In genomic region chr9:54547536-54547935, GRCm38 (mm10) we compare ENCODE assay signal across 9 mouse cellular contexts. TPM values are rescaled to one million over a fixed set of nuclear protein-coding genes. Genes with fewer than 3 reads are reported as not detected.
DNase-seq lines count a peak whose midpoint lies in the region; ATAC-seq lines count a peak whose summit lies in the region.
"Had no signal": no experiment of that assay in that cellular context is flagged by ENCODE, and none has a peak within 500 bp of the region (broad histone marks: within the 10 kb centered on the region; RNA-seq: fewer than 3 reads in every experiment).

No protein-coding gene starts in this region.

- 15% methylated on average over 5 of the region's 5 CpGs for WGBS in forebrain, embryonic 11.5 days
- 15% methylated on average over 5 of the region's 5 CpGs for WGBS in forebrain, embryonic 15.5 days
- 7% methylated on average over 5 of the region's 5 CpGs for WGBS in liver, embryonic 13.5 days (ENCODE audit: insufficient replicate concordance)

- no peak overlapping the region for H3K4me2 ChIP-seq in forebrain, embryonic 11.5 days (ENCODE audit: low read depth, low read length, severe bottlenecking)
- H3K4me2 ChIP-seq in forebrain, embryonic 15.5 days (replicated peaks) = no peak overlapping the region
- H3K4me2 ChIP-seq in liver, embryonic 13.5 days = no peak overlapping the region

- no peaks in the 10 kb centered on the region for H3K36me3 ChIP-seq in forebrain, embryonic 11.5 days (ENCODE audit: control insufficient read depth, insufficient read depth, low read length)
- H3K36me3 ChIP-seq in forebrain, embryonic 15.5 days = no peaks in the 10 kb centered on the region
- H3K36me3 ChIP-seq in liver, embryonic 13.5 days = no peaks in the 10 kb centered on the region

- DNase-seq in forebrain, embryonic 11.5 days (ENCODE audit: low spot score) = peak; percentile 78
- DNase-seq in 3T3-L1 (ENCODE audit: low read depth, low spot score) = peak; percentile 51
- peak; percentile 79 for DNase-seq in adrenal gland, postnatal 10 days
- peak; percentile 79 for DNase-seq in embryo, embryonic 10 days (ENCODE audit: low spot score)
- DNase-seq in heart, postnatal 4 days = peak; percentile 71
- peak; percentile 34 for DNase-seq in liver, embryonic 13.5 days
- DNase-seq in retina, postnatal 1 day = peak; percentile 77

- H3K4me1 ChIP-seq in forebrain, embryonic 11.5 days (replicated peaks; ENCODE audit: control insufficient read depth, insufficient read depth, low read length) = no peaks in the 10 kb centered on the region
- H3K4me1 ChIP-seq in forebrain, embryonic 15.5 days = no peaks in the 10 kb centered on the region
- H3K4me1 ChIP-seq in liver, embryonic 13.5 days (replicated peaks) = 0 out of 2 replicates have a peak, but pooled peaks cover 2% of the 10 kb centered on the region

- H3K9me3 ChIP-seq in forebrain, embryonic 11.5 days (ENCODE audit: control insufficient read depth, low read length) = no peaks in the 10 kb centered on the region
- no peaks in the 10 kb centered on the region for H3K9me3 ChIP-seq in forebrain, embryonic 15.5 days
- H3K9me3 ChIP-seq in liver, embryonic 13.5 days (replicated peaks) = no peaks in the 10 kb centered on the region

- no peak overlapping the region for H3K27ac ChIP-seq in forebrain, embryonic 11.5 days (ENCODE audit: low read depth, low read length)
- H3K27ac ChIP-seq in forebrain, embryonic 15.5 days (replicated peaks) = no peak overlapping the region
- no peak overlapping the region for H3K27ac ChIP-seq in liver, embryonic 13.5 days

- no peak overlapping the region for H3K9ac ChIP-seq in forebrain, embryonic 11.5 days (ENCODE audit: low read length)
- no peak overlapping the region for H3K9ac ChIP-seq in forebrain, embryonic 15.5 days (replicated peaks)
- H3K9ac ChIP-seq in liver, embryonic 13.5 days = no peak overlapping the region

- H3K27me3 ChIP-seq in forebrain, embryonic 11.5 days (ENCODE audit: control insufficient read depth, insufficient read depth, low read length) = no peaks in the 10 kb centered on the region
- no peaks in the 10 kb centered on the region for H3K27me3 ChIP-seq in forebrain, embryonic 15.5 days
- no peaks in the 10 kb centered on the region for H3K27me3 ChIP-seq in liver, embryonic 13.5 days

- H3K4me3 ChIP-seq in forebrain, embryonic 11.5 days (ENCODE audit: low read depth, low read length) = no peak overlapping the region
- no peak overlapping the region for H3K4me3 ChIP-seq in forebrain, embryonic 15.5 days
- H3K4me3 ChIP-seq in liver, embryonic 13.5 days (replicated peaks) = no peak overlapping the region

- ATAC-seq in forebrain, embryonic 11.5 days (replicated peaks; ENCODE audit: low FRiP score) = no peak
- no peak for ATAC-seq in forebrain, embryonic 15.5 days (replicated peaks)
- no peak for ATAC-seq in liver, embryonic 13.5 days (ENCODE audit: low read depth)

RNA-seq across cellular contexts. Expression of gene Sh2d7, which starts 8.8 kb away (rescaled TPM):
- polyA plus RNA-seq in forebrain, embryonic 11.5 days (2014; fragmentation: Nextera tagmentation; extraction: Ambion mirVana) = not detected in 2 replicates
- polyA plus RNA-seq in forebrain, embryonic 15.5 days (2015; fragmentation: Nextera tagmentation; extraction: Ambion mirVana) = 0.15 and 0.22 TPM in 2 replicates
- not detected for total RNA-seq in adrenal gland, postnatal 10 days (2021)
- not detected for total RNA-seq in heart, postnatal 4 days (2021)
- polyA plus RNA-seq in liver, embryonic 13.5 days (2015; fragmentation: Nextera tagmentation; extraction: Ambion mirVana) = not detected in 2 replicates
- polyA plus RNA-seq: neural tube, embryonic 14.5 days had no signal

RNA-seq across cellular contexts. Expression of gene Cib2, which starts 12.5 kb away (rescaled TPM):
- polyA plus RNA-seq in forebrain, embryonic 11.5 days (2014; fragmentation: Nextera tagmentation; extraction: Ambion mirVana) = 15.8 and 15.9 TPM in 2 replicates
- 40.6 and 41.4 TPM in 2 replicates for polyA plus RNA-seq in forebrain, embryonic 15.5 days (2015; fragmentation: Nextera tagmentation; extraction: Ambion mirVana)
- 10 to 100 TPM; 69.3 to 83.3 TPM for total RNA-seq in adrenal gland, postnatal 10 days (2021)
- total RNA-seq in heart, postnatal 4 days (2021) = 1 to 10 TPM; 1.5 to 2.1 TPM
- 1.8 and 2.4 TPM in 2 replicates for polyA plus RNA-seq in liver, embryonic 13.5 days (2015; fragmentation: Nextera tagmentation; extraction: Ambion mirVana)

RNA-seq across cellular contexts. Expression of gene Idh3a, which starts 38.6 kb away (rescaled TPM):
- 119 and 123 TPM in 2 replicates for polyA plus RNA-seq in forebrain, embryonic 11.5 days (2014; fragmentation: Nextera tagmentation; extraction: Ambion mirVana)
- polyA plus RNA-seq in forebrain, embryonic 15.5 days (2015; fragmentation: Nextera tagmentation; extraction: Ambion mirVana) = 139 and 143 TPM in 2 replicates
- 100 to 1,000 TPM; 806 to 826 TPM for total RNA-seq in adrenal gland, postnatal 10 days (2021)
- 100 to 1,000 TPM; 502 TPM for total RNA-seq in heart, postnatal 4 days (2021)
- 121 and 143 TPM in 2 replicates for polyA plus RNA-seq in liver, embryonic 13.5 days (2015; fragmentation: Nextera tagmentation; extraction: Ambion mirVana)

RNA-seq across cellular contexts. Expression of gene Dmxl2, which starts 46.1 kb away (rescaled TPM):
- 13.0 and 15.2 TPM in 2 replicates for polyA plus RNA-seq in forebrain, embryonic 11.5 days (2014; fragmentation: Nextera tagmentation; extraction: Ambion mirVana)
- 52.4 and 53.5 TPM in 2 replicates for polyA plus RNA-seq in forebrain, embryonic 15.5 days (2015; fragmentation: Nextera tagmentation; extraction: Ambion mirVana)
- total RNA-seq in adrenal gland, postnatal 10 days (2021) = 10 to 100 TPM; 11.7 to 15.2 TPM
- total RNA-seq in heart, postnatal 4 days (2021) = 10 to 100 TPM; 21.2 to 24.5 TPM
- polyA plus RNA-seq in liver, embryonic 13.5 days (2015; fragmentation: Nextera tagmentation; extraction: Ambion mirVana) = 0.92 and 0.97 TPM in 2 replicates
